Mouse (Mus musculus) lung, embryonic 16.5 days (tissue): ENCODE results near the gene Tanc2. TPM values are rescaled to one million over a fixed set of nuclear protein-coding genes. Genes with fewer than 3 reads are reported as not detected.

Source experiments
- ATAC-seq: fragments of 200-750 bp; cut with Nextera tagmentation; 2 replicates; pipeline ENCODE4 v1.8.0; 2017; ENCODE audit warnings: low read depth, mild to moderate bottlenecking, moderate library complexity
- H3K27ac ChIP-seq: fragments of 300-500 bp; sonication (generic); 2 replicates; pipeline ENCODE4 v1.5.1; 2014; ENCODE audit warnings: mild to moderate bottlenecking, control low read depth, low read length
- H3K27me3 ChIP-seq: fragments of 300-500 bp; sonication (generic); 2 replicates; pipeline ENCODE4 v1.6.1; 2014; ENCODE audit warnings: low read depth, low read length, mixed read lengths; ENCODE audit not compliant: control insufficient read depth, insufficient read depth
- H3K36me3 ChIP-seq: fragments of 300-500 bp; sonication (generic); 2 replicates; pipeline ENCODE4 v1.6.1; 2014; ENCODE audit warnings: low read length; ENCODE audit not compliant: control insufficient read depth, insufficient read depth
- H3K4me1 ChIP-seq: fragments of 300-500 bp; sonication (generic); replicated peaks from 2 replicates; pipeline ENCODE4 v1.6.1; 2014; ENCODE audit warnings: low read length, mixed read lengths; ENCODE audit not compliant: control insufficient read depth, insufficient read depth
- H3K4me2 ChIP-seq: fragments of 300-500 bp; sonication (generic); 2 replicates; pipeline ENCODE4 v1.6.1; 2014; ENCODE audit warnings: low read depth, low read length, control low read depth
- H3K4me3 ChIP-seq: fragments of 300-500 bp; sonication (generic); 2 replicates; pipeline ENCODE4 v1.5.1; 2014; ENCODE audit warnings: mild to moderate bottlenecking, low read length, control low read depth
- H3K9ac ChIP-seq: fragments of 300-500 bp; sonication (generic); 2 replicates; pipeline ENCODE4 v1.6.1; 2014; ENCODE audit warnings: low read length, control low read depth
- H3K9me3 ChIP-seq: fragments of 300-500 bp; sonication (generic); 2 replicates; pipeline ENCODE4 v1.6.1; 2016; ENCODE audit warnings: low read length; ENCODE audit not compliant: control insufficient read depth
- WGBS: fragments of 180-500 bp; shearing (Covaris S2); extraction: QIAGEN DNeasy Blood & Tissue Kit; methylation state at CpG from one replicate; pipeline ENCODE4 v1.1.7; 2014; 5-methylcytosine and 5-hydroxymethylcytosine counted together
- polyA plus RNA-seq: library from polyadenylated mRNA; unstranded; fragments of >200 nt; fragmentation: Nextera tagmentation; extraction: Ambion mirVana; gene quantifications from 2 replicates; pipeline ENCODE4 v1.2.1, GENCODE M21; 2015

Gene Tanc2
- polyA plus RNA-seq, 1 experiment from 2014 or later = 14.8 TPM

- Histone ChIP-seq H3K9me3 (no peaks in the 10 kb centered on the region), H3K27ac (no peak overlapping the region), H3K4me1 (peaks cover 16% of the 10 kb centered on the region), H3K4me2 (no peak overlapping the region), H3K36me3 (no peaks in the 10 kb centered on the region), H3K27me3 (no peaks in the 10 kb centered on the region), H3K4me3 (no peak overlapping the region), H3K9ac (0 out of 2 replicates have a peak overlapping the region, but pooled peaks have one; percentile 23)
- no peak for ATAC-seq
- 87% methylated on average over 8 of the region's 8 CpGs for WGBS
Observed at GRCm38 (mm10) chr11:105935496-105935895, 345.7 kb downstream of the Tanc2 start.

GRCm38 (mm10) chr11:105936200-105936599 is 346.4 kb downstream of the Tanc2 start:
- Histone ChIP-seq H3K4me2 (no peak overlapping the region), H3K4me3 (no peak overlapping the region), H3K36me3 (no peaks in the 10 kb centered on the region), H3K27me3 (no peaks in the 10 kb centered on the region), H3K4me1 (peaks cover 16% of the 10 kb centered on the region), H3K27ac (no peak overlapping the region), H3K9ac (no peak overlapping the region), H3K9me3 (no peaks in the 10 kb centered on the region)
- WGBS = 78% methylated on average over 6 of the region's 6 CpGs
- no peak for ATAC-seq

- ATAC-seq = no peak
- Histone ChIP-seq H3K27me3 (no peaks in the 10 kb centered on the region), H3K4me2 (no peak overlapping the region), H3K9me3 (no peaks in the 10 kb centered on the region), H3K9ac (no peak overlapping the region), H3K4me3 (no peak overlapping the region), H3K4me1 (peaks cover 16% of the 10 kb centered on the region), H3K27ac (no peak overlapping the region), H3K36me3 (no peaks in the 10 kb centered on the region)
- 90% methylated on average over 3 of the region's 3 CpGs for WGBS
Observed at GRCm38 (mm10) chr11:105936974-105937373, 347.2 kb downstream of the Tanc2 start.

- H3K9ac ChIP-seq = no peak overlapping the region
- 50% methylated on average over 9 of the region's 9 CpGs for WGBS
- peaks cover 13% of the 10 kb centered on the region for H3K4me1 ChIP-seq
Observed at GRCm38 (mm10) chr11:105938771-105939170, 349.0 kb downstream of the Tanc2 start.

GRCm38 (mm10) chr11:105941973-105942372 is 352.2 kb downstream of the Tanc2 start:
- Histone ChIP-seq H3K9me3 (no peaks in the 10 kb centered on the region), H3K27ac (no peak overlapping the region), H3K4me1 (peaks cover 28% of the 10 kb centered on the region), H3K9ac (no peak overlapping the region), H3K36me3 (no peaks in the 10 kb centered on the region), H3K4me2 (no peak overlapping the region), H3K27me3 (peaks cover 6% of the 10 kb centered on the region; the same call in 1 of the 2 replicates), H3K4me3 (no peak overlapping the region)
- 66% methylated on average over 8 of the region's 8 CpGs for WGBS
- ATAC-seq = no peak

More at GRCm38 (mm10) chr11:105938771-105939170, 349.0 kb downstream of the Tanc2 start:
- no peak overlapping the region for H3K4me3 ChIP-seq
- no peak overlapping the region for H3K27ac ChIP-seq
- H3K27me3 ChIP-seq = peaks cover 6% of the 10 kb centered on the region; the same call in 1 of the 2 replicates
- no peak for ATAC-seq
- no peaks in the 10 kb centered on the region for H3K36me3 ChIP-seq
- no peaks in the 10 kb centered on the region for H3K9me3 ChIP-seq
- no peak overlapping the region for H3K4me2 ChIP-seq

- peak overlapping the region; percentile 69 for H3K4me3 ChIP-seq
- WGBS = 5% methylated on average over 41 of the region's 47 CpGs
- H3K4me2 ChIP-seq = peak overlapping the region; percentile 96
- no peaks in the 10 kb centered on the region for H3K36me3 ChIP-seq
- ATAC-seq = peak; percentile 52
- H3K9me3 ChIP-seq = no peaks in the 10 kb centered on the region
- H3K27me3 ChIP-seq = peaks cover 6% of the 10 kb centered on the region; the same call in 1 of the 2 replicates
- H3K27ac ChIP-seq = peak overlapping the region; percentile 94
- peak overlapping the region; percentile 75 for H3K9ac ChIP-seq
- peaks cover 32% of the 10 kb centered on the region for H3K4me1 ChIP-seq
Observed at GRCm38 (mm10) chr11:105943133-105944102, 353.6 kb downstream of the Tanc2 start.

GRCm38 (mm10) chr11:105944126-105944621 is 354.4 kb downstream of the Tanc2 start:
- H3K4me2 ChIP-seq = peak overlapping the region; percentile 96
- H3K36me3 ChIP-seq = no peaks in the 10 kb centered on the region
- peak; percentile 73 for ATAC-seq
- peak overlapping the region; percentile 69 for H3K4me3 ChIP-seq
- under 1% methylated on average over 59 of the region's 59 CpGs for WGBS
- H3K9me3 ChIP-seq = no peaks in the 10 kb centered on the region
- peak overlapping the region; percentile 94 for H3K27ac ChIP-seq
- peak overlapping the region; percentile 75 for H3K9ac ChIP-seq
- H3K4me1 ChIP-seq = peaks cover 32% of the 10 kb centered on the region
- H3K27me3 ChIP-seq = peaks cover 6% of the 10 kb centered on the region; the same call in 1 of the 2 replicates

GRCm38 (mm10) chr11:105944770-105945672 is 355.2 kb downstream of the Tanc2 start:
- peak overlapping the region; percentile 75; the same call in 1 of the 2 replicates for H3K9ac ChIP-seq
- peak; percentile 62 for ATAC-seq

More at GRCm38 (mm10) chr11:105944770-105945672, 355.2 kb downstream of the Tanc2 start:
- Histone ChIP-seq H3K36me3 (no peaks in the 10 kb centered on the region), H3K4me2 (peak overlapping the region; percentile 96), H3K9me3 (no peaks in the 10 kb centered on the region), H3K27ac (peak overlapping the region; percentile 94), H3K4me1 (peaks cover 32% of the 10 kb centered on the region), H3K4me3 (peak overlapping the region; percentile 69), H3K27me3 (peaks cover 6% of the 10 kb centered on the region; the same call in 1 of the 2 replicates)
- WGBS = 49% methylated on average over 16 of the region's 16 CpGs
